Mouse (Mus musculus): Measurements from ENCODE around the gene Kif3b. TPM values are rescaled to one million over a fixed set of nuclear protein-coding genes. Genes with fewer than 3 reads are reported as not detected.

Kif3b gene
- polyA plus RNA-seq (2012; rRNA removed): 13.0 and 15.7 TPM in 2 replicates

- Histone ChIP-seq H3K27me3 (ENCODE audit: control insufficient read depth, insufficient read depth, low read length) (no peaks in the 10 kb centered on the region), H3K27ac (ENCODE audit: control insufficient read depth, insufficient read depth, low read length) (no peak within 1 kb of the TSS), H3K36me3 (ENCODE audit: control insufficient read depth, insufficient read depth, low read length) (no peaks in the 10 kb centered on the region), H3K4me3 (ENCODE audit: control insufficient read depth, insufficient read depth, low read length) (peak within 1 kb of the TSS; percentile 83), H3K4me1 (replicated peaks; ENCODE audit: control insufficient read depth, insufficient read depth, low read length) (peaks cover 11% of the 10 kb centered on the region)
- TF ChIP-seq CTCF (IDR thresholded peaks at IDR 0.05; ENCODE audit: borderline replicate concordance, control insufficient read depth, extremely low read depth, insufficient read depth, low read length, poor library complexity) (peak; percentile 63; the same call in 1 of the 2 replicates), POLR2A (IDR thresholded peaks at IDR 0.05; ENCODE audit: control insufficient read depth, extremely low read depth, insufficient read depth, low read length, poor library complexity) (peak; percentile 61; the same call in 1 of the 2 replicates)
- 1% methylated on average over 63 of the region's 63 CpGs for WGBS
- peak; percentile 91 for DNase-seq
Observed at GRCm38 (mm10) chr2:153290938-153291928, at the start of gene Kif3b. Kif3b (plus strand) TSS chr2:153291413.

- no peak for DNase-seq
- no peak for TF ChIP-seq POLR2A (IDR thresholded peaks at IDR 0.05; ENCODE audit: control insufficient read depth, extremely low read depth, insufficient read depth, low read length, poor library complexity)
- TF ChIP-seq CTCF (IDR thresholded peaks at IDR 0.05; ENCODE audit: borderline replicate concordance, control insufficient read depth, extremely low read depth, insufficient read depth, low read length, poor library complexity): no peak
- H3K4me3 ChIP-seq (ENCODE audit: control insufficient read depth, insufficient read depth, low read length): no peak overlapping the region
- no peaks in the 10 kb centered on the region for H3K27me3 ChIP-seq (ENCODE audit: control insufficient read depth, insufficient read depth, low read length)
- H3K4me1 ChIP-seq (replicated peaks; ENCODE audit: control insufficient read depth, insufficient read depth, low read length): peaks cover 11% of the 10 kb centered on the region
- WGBS: 69% methylated on average over 6 of the region's 6 CpGs
- no peak overlapping the region for H3K27ac ChIP-seq (ENCODE audit: control insufficient read depth, insufficient read depth, low read length)
- H3K36me3 ChIP-seq (ENCODE audit: control insufficient read depth, insufficient read depth, low read length): no peaks in the 10 kb centered on the region
Observed at GRCm38 (mm10) chr2:153242156-153242555, 49.1 kb upstream of the Kif3b start.

DNA sequence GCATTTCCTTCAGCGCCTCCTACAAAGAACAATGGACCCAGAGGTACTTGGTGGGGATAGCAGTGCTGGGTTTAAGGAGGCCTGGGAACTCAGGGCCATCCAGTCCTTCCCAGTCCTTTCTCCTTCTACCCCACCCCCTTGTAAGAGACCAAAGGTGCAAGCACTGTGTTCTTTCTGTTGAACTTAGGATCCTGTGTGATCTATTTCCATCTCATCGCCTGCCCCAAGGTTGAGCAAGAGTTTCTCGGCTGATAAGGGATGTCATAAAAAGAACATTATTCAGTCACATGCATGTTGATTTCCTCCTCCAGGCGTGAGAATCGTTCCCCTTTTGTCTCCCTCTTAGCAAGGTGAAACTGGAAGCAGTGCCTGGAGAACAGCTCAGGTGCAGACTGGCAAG lies 41.5 kb upstream of the Kif3b start:
- Histone ChIP-seq H3K36me3 (ENCODE audit: control insufficient read depth, insufficient read depth, low read length) (peaks cover 10% of the 10 kb centered on the region; the same call in 1 of the 2 replicates), H3K27me3 (ENCODE audit: control insufficient read depth, insufficient read depth, low read length) (no peaks in the 10 kb centered on the region), H3K4me1 (replicated peaks; ENCODE audit: control insufficient read depth, insufficient read depth, low read length) (no peaks in the 10 kb centered on the region), H3K27ac (ENCODE audit: control insufficient read depth, insufficient read depth, low read length) (no peak overlapping the region), H3K4me3 (ENCODE audit: control insufficient read depth, insufficient read depth, low read length) (no peak overlapping the region)
- WGBS: 93% methylated on average over 5 of the region's 5 CpGs
- DNase-seq: no peak
- no peak for TF ChIP-seq POLR2A (IDR thresholded peaks at IDR 0.05; ENCODE audit: control insufficient read depth, extremely low read depth, insufficient read depth, low read length, poor library complexity)
- no peak for TF ChIP-seq CTCF (IDR thresholded peaks at IDR 0.05; ENCODE audit: borderline replicate concordance, control insufficient read depth, extremely low read depth, insufficient read depth, low read length, poor library complexity)

DNA sequence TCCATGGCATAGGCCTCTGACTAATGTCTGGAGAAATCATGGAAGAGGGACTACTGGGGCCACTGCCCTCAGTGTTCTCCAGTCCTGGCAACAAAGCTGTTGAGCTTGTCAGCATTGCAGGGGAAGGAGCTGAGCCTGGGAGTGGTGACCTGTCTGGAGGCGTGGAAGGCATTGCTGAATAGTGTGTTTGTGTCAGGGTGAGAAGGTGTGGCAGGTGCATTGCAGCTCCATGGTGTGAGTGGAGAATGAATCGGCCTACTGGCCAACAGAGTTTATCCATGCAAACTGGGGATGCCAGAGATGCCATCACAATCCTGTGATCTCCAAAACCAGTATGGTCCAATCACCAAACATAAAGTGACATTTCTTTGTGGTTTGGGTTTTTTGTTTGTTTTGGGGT lies 34.6 kb upstream of the Kif3b start:
- WGBS: 96% methylated on average over 2 of the region's 2 CpGs
- no peak overlapping the region for H3K27ac ChIP-seq (ENCODE audit: control insufficient read depth, insufficient read depth, low read length)
- DNase-seq: no peak
- H3K4me3 ChIP-seq (ENCODE audit: control insufficient read depth, insufficient read depth, low read length): no peak overlapping the region
- H3K27me3 ChIP-seq (ENCODE audit: control insufficient read depth, insufficient read depth, low read length): no peaks in the 10 kb centered on the region
- TF ChIP-seq POLR2A (IDR thresholded peaks at IDR 0.05; ENCODE audit: control insufficient read depth, extremely low read depth, insufficient read depth, low read length, poor library complexity) (no peak), CTCF (IDR thresholded peaks at IDR 0.05; ENCODE audit: borderline replicate concordance, control insufficient read depth, extremely low read depth, insufficient read depth, low read length, poor library complexity) (no peak)
- H3K36me3 ChIP-seq (ENCODE audit: control insufficient read depth, insufficient read depth, low read length): peaks cover 1% of the 10 kb centered on the region; the same call in 1 of the 2 replicates
- H3K4me1 ChIP-seq (replicated peaks; ENCODE audit: control insufficient read depth, insufficient read depth, low read length): peaks cover 22% of the 10 kb centered on the region

DNA sequence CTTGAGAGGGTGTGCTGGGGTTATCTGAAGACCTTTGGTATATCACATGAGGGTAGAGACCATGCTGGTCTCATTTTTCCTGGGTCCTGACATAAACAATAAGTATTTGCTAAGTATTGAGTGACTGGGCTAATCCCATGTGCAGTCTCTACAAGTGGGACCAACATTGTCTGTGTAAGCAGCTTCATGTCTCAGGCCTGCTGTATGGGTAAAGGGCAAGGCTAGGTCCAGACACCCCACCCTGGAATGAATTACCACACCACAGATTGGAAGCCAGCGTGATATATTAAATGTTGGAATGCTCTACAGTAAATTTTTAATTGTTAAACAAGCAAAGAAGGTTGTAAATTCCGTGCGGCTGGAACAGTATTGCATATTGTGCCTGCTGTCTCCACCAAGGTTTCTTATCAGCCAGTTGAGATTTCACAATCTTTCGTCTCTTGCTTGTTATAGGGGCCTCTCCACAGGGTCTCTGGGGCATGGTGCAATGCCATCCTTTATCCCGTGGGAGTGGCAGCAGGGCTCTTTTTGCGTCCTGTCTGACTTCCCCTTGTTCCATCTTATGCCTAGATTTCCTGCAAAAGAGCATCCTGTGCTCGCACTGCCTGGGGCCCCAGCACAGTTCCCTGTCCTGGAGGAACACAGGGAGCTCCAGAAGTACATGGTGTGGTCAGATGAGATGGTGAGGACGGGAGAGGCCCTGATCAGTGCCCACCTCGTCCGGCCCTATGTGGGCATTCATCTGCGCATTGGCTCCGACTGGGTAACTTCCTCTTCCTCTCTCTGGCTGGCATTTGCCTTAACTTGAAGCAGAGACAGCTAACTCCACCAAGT lies 32.0 kb upstream of the Kif3b start:
- H3K36me3 ChIP-seq (ENCODE audit: control insufficient read depth, insufficient read depth, low read length): no peaks in the 10 kb centered on the region
- H3K27ac ChIP-seq (ENCODE audit: control insufficient read depth, insufficient read depth, low read length): peak overlapping the region; percentile 100
- H3K4me1 ChIP-seq (replicated peaks; ENCODE audit: control insufficient read depth, insufficient read depth, low read length): peaks cover 43% of the 10 kb centered on the region
- no peaks in the 10 kb centered on the region for H3K27me3 ChIP-seq (ENCODE audit: control insufficient read depth, insufficient read depth, low read length)
- TF ChIP-seq CTCF (IDR thresholded peaks at IDR 0.05; ENCODE audit: borderline replicate concordance, control insufficient read depth, extremely low read depth, insufficient read depth, low read length, poor library complexity) (no peak), POLR2A (IDR thresholded peaks at IDR 0.05; ENCODE audit: control insufficient read depth, extremely low read depth, insufficient read depth, low read length, poor library complexity) (no peak)
- WGBS: 57% methylated on average over 12 of the region's 12 CpGs
- DNase-seq: no peak
- H3K4me3 ChIP-seq (ENCODE audit: control insufficient read depth, insufficient read depth, low read length): no peak overlapping the region
